In genomic region chr9:77556435-77556834, GRCm38 (mm10) we compare ENCODE assay signal across 20 mouse cellular contexts. TPM values are rescaled to one million over a fixed set of nuclear protein-coding genes. Genes with fewer than 3 reads are reported as not detected.
DNase-seq lines count a peak whose midpoint lies in the region; ATAC-seq and TF ChIP-seq lines count a peak whose summit lies in the region.
"Had no signal": no experiment of that assay in that cellular context is flagged by ENCODE, and none has a peak within 500 bp of the region (broad histone marks: within the 10 kb centered on the region; RNA-seq: fewer than 3 reads in every experiment).

No protein-coding gene starts in this region.

- H3K4me1 ChIP-seq in heart, embryonic 16.5 days (ENCODE audit: control insufficient read depth, insufficient read depth, low read length), result no peaks in the 10 kb centered on the region
- peaks cover 10% of the 10 kb centered on the region; the same call in 1 of the 2 replicates for H3K4me1 ChIP-seq in small intestine, adult 2 months (ENCODE audit: control insufficient read depth, insufficient read depth, insufficient read length, low read length)
- H3K4me1 ChIP-seq in kidney, embryonic 15.5 days, result no peaks in the 10 kb centered on the region
- H3K4me1 ChIP-seq: embryonic facial prominence, embryonic 12.5 days; forebrain, embryonic 15.5 days; hindbrain, embryonic 15.5 days had no signal

- no peak for TF ChIP-seq CTCF in small intestine, adult 2 months (IDR thresholded peaks at IDR 0.05; ENCODE audit: extremely low read depth, insufficient read length, insufficient replicate concordance, low read depth, low read length)

- no peak overlapping the region for H3K27ac ChIP-seq in heart, embryonic 16.5 days (ENCODE audit: low read length)
- H3K27ac ChIP-seq in small intestine, adult 2 months (ENCODE audit: insufficient read depth, low read depth, low read length), result peak overlapping the region; percentile 94
- no peak overlapping the region for H3K27ac ChIP-seq in kidney, embryonic 15.5 days
- H3K27ac ChIP-seq: embryonic facial prominence, embryonic 12.5 days; forebrain, embryonic 15.5 days; hindbrain, embryonic 15.5 days had no signal

- no peaks in the 10 kb centered on the region for H3K27me3 ChIP-seq in heart, embryonic 16.5 days (ENCODE audit: control insufficient read depth, insufficient read depth, low read length)
- H3K27me3 ChIP-seq in small intestine, adult 2 months (ENCODE audit: control insufficient read depth, insufficient read depth, low read length), result no peaks in the 10 kb centered on the region
- no peaks in the 10 kb centered on the region for H3K27me3 ChIP-seq in kidney, embryonic 15.5 days
- H3K27me3 ChIP-seq: embryonic facial prominence, embryonic 12.5 days; forebrain, embryonic 15.5 days; hindbrain, embryonic 15.5 days had no signal

- DNase-seq in heart, adult 8-10 months (ENCODE audit: low spot score), result no peak
- peak; percentile 6 for DNase-seq in urinary bladder, postnatal 14 days (ENCODE audit: low spot score)
- DNase-seq in urinary bladder, postnatal 4 days (ENCODE audit: low spot score in 2 of 2), result no peak
- no peak for DNase-seq in right cerebral cortex, adult 18-20 months
- no peak for DNase-seq in MN1 (ENCODE audit: low spot score)
- DNase-seq: adrenal gland, adult 2 months; adrenal gland, postnatal 36 days; cerebellum, adult 11 months; cerebellum, adult 8-10 months; cerebellum, postnatal 25 days; gastrocnemius, postnatal 36 days; heart, adult 18-20 months; heart, postnatal 36 days had no signal

- no peak for TF ChIP-seq POLR2A in small intestine, adult 2 months (IDR thresholded peaks at IDR 0.05; ENCODE audit: low read depth, low read length)

- no peak overlapping the region for H3K4me3 ChIP-seq in heart, embryonic 16.5 days (ENCODE audit: low read length)
- H3K4me3 ChIP-seq in small intestine, adult 2 months (ENCODE audit: low read depth, low read length), result peak overlapping the region; percentile 21
- no peak overlapping the region for H3K4me3 ChIP-seq in kidney, embryonic 15.5 days (replicated peaks)
- H3K4me3 ChIP-seq: embryonic facial prominence, embryonic 12.5 days; forebrain, embryonic 15.5 days; heart, embryonic 12.5 days; hindbrain, embryonic 15.5 days had no signal

- no peaks in the 10 kb centered on the region for H3K36me3 ChIP-seq in heart, embryonic 16.5 days (ENCODE audit: control insufficient read depth, insufficient read depth)
- H3K36me3 ChIP-seq in small intestine, adult 2 months (ENCODE audit: control insufficient read depth, insufficient read depth, low read length), result no peaks in the 10 kb centered on the region
- H3K36me3 ChIP-seq in kidney, embryonic 15.5 days, result no peaks in the 10 kb centered on the region
- H3K36me3 ChIP-seq: embryonic facial prominence, embryonic 12.5 days; forebrain, embryonic 15.5 days; heart, embryonic 12.5 days; hindbrain, embryonic 15.5 days had no signal

- no peak overlapping the region for H3K9ac ChIP-seq in heart, embryonic 16.5 days (ENCODE audit: low read length)
- H3K9ac ChIP-seq in kidney, embryonic 15.5 days, result no peak overlapping the region
- H3K9ac ChIP-seq: embryonic facial prominence, embryonic 12.5 days; forebrain, embryonic 15.5 days; heart, embryonic 12.5 days; hindbrain, embryonic 15.5 days had no signal

- 59% methylated on average over 9 of the region's 9 CpGs for WGBS in heart, embryonic 16.5 days
- 30% methylated on average over 9 of the region's 9 CpGs for WGBS in small intestine, adult 2 months
- WGBS in kidney, embryonic 15.5 days, result 65% methylated on average over 9 of the region's 9 CpGs

- peak; percentile 49; the same call in 1 of the 2 replicates for ATAC-seq in heart, embryonic 16.5 days (replicated peaks; ENCODE audit: extremely low read depth, insufficient read depth, low FRiP score)
- ATAC-seq in kidney, embryonic 15.5 days (replicated peaks; ENCODE audit: low FRiP score), result no peak
- ATAC-seq: forebrain, embryonic 15.5 days had no signal

- no peaks in the 10 kb centered on the region for H3K9me3 ChIP-seq in heart, embryonic 16.5 days (replicated peaks; ENCODE audit: control insufficient read depth, low read length)
- no peaks in the 10 kb centered on the region for H3K9me3 ChIP-seq in kidney, embryonic 15.5 days (replicated peaks)
- H3K9me3 ChIP-seq: embryonic facial prominence, embryonic 12.5 days; forebrain, embryonic 15.5 days; heart, embryonic 12.5 days; hindbrain, embryonic 15.5 days had no signal

- H3K4me2 ChIP-seq in heart, embryonic 16.5 days (ENCODE audit: low read depth, low read length), result no peak overlapping the region
- H3K4me2 ChIP-seq in kidney, embryonic 15.5 days, result no peak overlapping the region
- H3K4me2 ChIP-seq: embryonic facial prominence, embryonic 12.5 days; forebrain, embryonic 15.5 days; heart, embryonic 12.5 days; hindbrain, embryonic 15.5 days had no signal

RNA-seq across cellular contexts. Expression of gene Lrrc1, which starts 11.8 kb away (rescaled TPM):
- polyA plus RNA-seq in heart, embryonic 16.5 days (2015; fragmentation: Nextera tagmentation; extraction: Ambion mirVana), result 19.5 and 23.6 TPM in 2 replicates
- total RNA-seq in heart, adult 8-10 months (2022), result 10 to 100 TPM; 15.5 to 19.9 (median 16.8) TPM
- polyA plus RNA-seq in small intestine, adult 2 months (2012; rRNA removed), result 53.3 and 112 TPM in 2 replicates
- 16.7 and 18.8 TPM in 2 replicates for polyA plus RNA-seq in kidney, embryonic 15.5 days (2015; fragmentation: Nextera tagmentation; extraction: Ambion mirVana)
